Mouse (Mus musculus) erythroblast, embryonic 14.5 days (primary cell): ENCODE measurements around the gene Spsb1.

ENCODE experiments used
- GATA1 ChIP-seq: IDR thresholded peaks from 2 replicates; pipeline ENCODE4 v1.6.1; 2012; ENCODE audit warnings: low read length, inconsistent platforms, mixed read lengths
- TAL1 ChIP-seq: IDR thresholded peaks from 3 replicates; pipeline ENCODE4 v1.6.1; 2012; ENCODE audit warnings: low read length, inconsistent platforms, mixed read lengths

- TF ChIP-seq GATA1 (no peak), TAL1 (no peak)
These were observed 21.2 kb downstream of the Spsb1 start for GRCm38 (mm10) chr4:149933519-149934245.
